Mouse (Mus musculus) T-helper 2 cell (primary cell): ENCODE data around the gene Ndufv1.
"Not testable (repeated sequence)": the region's sequence is repeated elsewhere in the genome, so short reads cannot be mapped to it uniquely, and the experiment has no call there.

Experiments used
- in situ Hi-C: fragments of 300-600 bp; cut with MboI, MseI; formaldehyde crosslinking; loops from one replicate; pipeline ENCODE4 v1.15.1; 2025; ENCODE audit warnings: high pct_unique_total_duplicates

Gene Ndufv1

GRCm38 (mm10) chr19:4044109-4044508, 31.5 kb upstream of the Ndufv1 start:
- in situ Hi-C loops, result not testable (repeated sequence)

- in situ Hi-C loops, result no loop called here
Observed at GRCm38 (mm10) chr19:4042124-4042523, 29.5 kb upstream of the Ndufv1 start.

GRCm38 (mm10) chr19:4041500-4041899, 28.9 kb upstream of the Ndufv1 start:
- in situ Hi-C loops, result not testable (repeated sequence)

GRCm38 (mm10) chr19:4040941-4041340, 28.3 kb upstream of the Ndufv1 start:
- in situ Hi-C loops, result not testable (repeated sequence)

GRCm38 (mm10) chr19:4037788-4038232, 25.2 kb upstream of the Ndufv1 start, which contains the start of gene Gstp1:
Gstp1 (minus strand) TSS chr19:4037985.
- in situ Hi-C loops, result no loop called here

- in situ Hi-C loops, result not testable (repeated sequence)
Observed at GRCm38 (mm10) chr19:4037154-4037787, 24.7 kb upstream of the Ndufv1 start.

GRCm38 (mm10) chr19:4036327-4037045, 23.9 kb upstream of the Ndufv1 start:
- in situ Hi-C loops, result no loop called here

GRCm38 (mm10) chr19:4033742-4034141, 21.1 kb upstream of the Ndufv1 start:
- in situ Hi-C loops, result no loop called here

GRCm38 (mm10) chr19:4033298-4033697, 20.7 kb upstream of the Ndufv1 start:
- in situ Hi-C loops, result no loop called here

- in situ Hi-C loops, result no loop called here
Observed at GRCm38 (mm10) chr19:4032668-4033067, 20.1 kb upstream of the Ndufv1 start.

- in situ Hi-C loops, result loop anchor here (10.0 kb wide), 1 partner anchor 1837 kb away; no protein-coding TSS in a partner anchor
Observed at GRCm38 (mm10) chr19:4027576-4027975, 15.0 kb upstream of the Ndufv1 start.

GRCm38 (mm10) chr19:4023185-4023584, 10.6 kb upstream of the Ndufv1 start:
- in situ Hi-C loops, result loop anchor here (10.0 kb wide), 1 partner anchor 1842 kb away; no protein-coding TSS in a partner anchor

GRCm38 (mm10) chr19:4018743-4019583, 6.4 kb upstream of the Ndufv1 start:
- in situ Hi-C loops, result no loop called here

GRCm38 (mm10) chr19:4017921-4018587, 5.4 kb upstream of the Ndufv1 start:
- in situ Hi-C loops, result no loop called here

GRCm38 (mm10) chr19:4015635-4016034, 3.0 kb upstream of the Ndufv1 start:
- in situ Hi-C loops, result no loop called here

- in situ Hi-C loops, result no loop called here
Observed at GRCm38 (mm10) chr19:4014802-4015201, 2.2 kb upstream of the Ndufv1 start.

GRCm38 (mm10) chr19:4013066-4013465, 460 bp upstream of the Ndufv1 start:
- in situ Hi-C loops, result no loop called here

- in situ Hi-C loops, result no loop called here
Observed at GRCm38 (mm10) chr19:4011086-4011485, 1.5 kb downstream of the Ndufv1 start.

GRCm38 (mm10) chr19:4005971-4006370, 6.6 kb downstream of the Ndufv1 start:
- in situ Hi-C loops, result no loop called here

GRCm38 (mm10) chr19:4005091-4005490, 7.5 kb downstream of the Ndufv1 start:
- in situ Hi-C loops, result no loop called here

GRCm38 (mm10) chr19:4004331-4004730, 8.3 kb downstream of the Ndufv1 start:
- in situ Hi-C loops, result no loop called here
